Mouse (Mus musculus) heart, adult 11 months (tissue): ENCODE measurements around the gene Ccdc3.
"Not testable (repeated sequence)": the region's sequence is repeated elsewhere in the genome, so short reads cannot be mapped to it uniquely, and the experiment has no call there.

Experiments
- DNase-seq: peaks from one replicate; pipeline ENCODE4 v3.0.0; 2022

The Ccdc3 gene

GRCm38 (mm10) chr2:5137500-5138286 is at the start of gene Ccdc3:
Gene Ccdc3 (plus strand): TSS chr2:5137776.
- DNase-seq, result peak; percentile 92

- DNase-seq, result not testable (repeated sequence)
These were observed 47.2 kb upstream of the Ccdc3 start for GRCm38 (mm10) chr2:5090385-5090784.

- no peak for DNase-seq
These were observed 42.7 kb upstream of the Ccdc3 start for GRCm38 (mm10) chr2:5094876-5095275.

- no peak for DNase-seq
These were observed 42.3 kb upstream of the Ccdc3 start for GRCm38 (mm10) chr2:5095316-5095715.

- peak; percentile 71 for DNase-seq
These were observed 39.7 kb upstream of the Ccdc3 start for GRCm38 (mm10) chr2:5097786-5098445.

- DNase-seq, result peak; percentile 58
These were observed 38.4 kb upstream of the Ccdc3 start for GRCm38 (mm10) chr2:5099176-5099575.

GRCm38 (mm10) chr2:5101743-5102245 is 35.8 kb upstream of the Ccdc3 start:
- DNase-seq, result peak; percentile 51

- DNase-seq, result peak; percentile 64
These were observed 34.7 kb upstream of the Ccdc3 start for GRCm38 (mm10) chr2:5102891-5103290.

GRCm38 (mm10) chr2:5112785-5113291 is 24.7 kb upstream of the Ccdc3 start:
- peak; percentile 48 for DNase-seq

- peak; percentile 35 for DNase-seq
These were observed 23.2 kb upstream of the Ccdc3 start for GRCm38 (mm10) chr2:5114386-5114785.

GRCm38 (mm10) chr2:5116856-5117532 is 20.6 kb upstream of the Ccdc3 start:
- DNase-seq, result peak; percentile 74

- DNase-seq, result peak; percentile 88
These were observed 12.1 kb upstream of the Ccdc3 start for GRCm38 (mm10) chr2:5125506-5125905.

- peak; percentile 27 for DNase-seq
These were observed 10.2 kb upstream of the Ccdc3 start for GRCm38 (mm10) chr2:5127369-5127768.

- DNase-seq, result peak; percentile 89
These were observed 8.5 kb upstream of the Ccdc3 start for GRCm38 (mm10) chr2:5129099-5129498.

GRCm38 (mm10) chr2:5132046-5132445 is 5.5 kb upstream of the Ccdc3 start:
- peak; percentile 73 for DNase-seq

- DNase-seq, result no peak
These were observed 2.4 kb upstream of the Ccdc3 start for GRCm38 (mm10) chr2:5134959-5135743.

- DNase-seq, result no peak
These were observed 2.4 kb downstream of the Ccdc3 start for GRCm38 (mm10) chr2:5139961-5140360.

- peak; percentile 24 for DNase-seq
These were observed 6.9 kb downstream of the Ccdc3 start for GRCm38 (mm10) chr2:5144446-5144845.

- DNase-seq, result no peak
These were observed 10.3 kb downstream of the Ccdc3 start for GRCm38 (mm10) chr2:5147907-5148306.

- peak; percentile 42 for DNase-seq
These were observed 17.1 kb downstream of the Ccdc3 start for GRCm38 (mm10) chr2:5154711-5155110.

GRCm38 (mm10) chr2:5160236-5160848 is 22.8 kb downstream of the Ccdc3 start:
- peak; percentile 76 for DNase-seq
